Mouse (Mus musculus): Measurements from ENCODE around the gene Cep55.

Cep55 gene

GRCm38 (mm10) chr19:38082931-38083525, 28.2 kb downstream of the Cep55 start:
- in situ Hi-C loops (cut with MboI; ENCODE audit: low pct_unique_long_range_greater_than_20kb in 1 of 2, low sequenced_read_pairs in 2 of 2, unreplicated experiment in 1 of 2) = no loop called here

DNA sequence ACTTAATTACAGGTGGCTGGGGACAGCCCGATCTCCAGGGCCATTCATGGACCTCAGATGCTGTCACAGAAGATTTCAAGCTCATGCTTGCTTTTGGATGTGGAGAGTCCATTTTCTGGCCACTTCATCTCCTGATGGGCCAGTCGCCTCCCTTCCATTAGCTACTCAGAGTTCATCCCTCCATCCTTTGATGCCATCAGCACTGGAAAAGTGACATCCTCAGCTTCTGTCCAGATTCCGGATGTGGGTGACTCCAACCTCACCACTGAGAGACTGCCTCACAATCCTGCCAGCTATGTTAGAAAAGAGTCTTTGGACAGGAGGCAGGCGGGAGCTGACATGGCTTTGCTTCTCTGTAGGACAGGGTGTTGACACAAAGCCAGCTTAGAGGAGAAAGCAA, 31.0 kb downstream of the Cep55 start:
- in situ Hi-C loops (cut with MboI; ENCODE audit: low pct_unique_long_range_greater_than_20kb in 1 of 2, low sequenced_read_pairs in 2 of 2, unreplicated experiment in 1 of 2) = no loop called here

DNA sequence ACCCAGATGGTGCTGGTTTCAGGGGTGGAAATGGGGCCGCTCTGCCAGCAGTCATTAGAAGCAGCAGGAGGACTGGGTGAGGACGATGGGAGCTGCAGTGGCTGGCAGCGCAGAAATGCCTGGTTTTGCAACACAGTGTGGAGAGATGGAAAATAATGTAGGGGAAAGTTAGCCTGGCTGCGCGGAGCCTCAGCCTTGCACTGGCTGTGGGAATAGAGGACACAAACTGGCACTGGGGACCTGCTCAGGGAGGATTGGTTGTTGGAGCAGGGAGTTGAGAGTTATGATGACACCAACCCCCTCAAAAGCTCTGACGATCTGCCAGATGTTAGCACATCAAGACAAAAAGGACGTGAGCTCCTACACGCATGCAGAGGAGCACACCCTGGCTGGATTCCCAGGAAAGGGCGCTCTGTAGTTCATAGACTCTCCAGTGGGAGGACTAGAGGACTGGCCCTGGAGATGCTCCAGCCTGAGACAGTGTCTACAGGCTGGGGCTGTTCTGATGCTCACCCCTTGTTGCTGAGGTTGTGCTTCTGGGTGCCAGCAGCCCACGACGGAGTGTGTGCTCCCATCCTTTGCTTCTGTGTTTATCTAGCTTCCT, 32.2 kb downstream of the Cep55 start:
- in situ Hi-C loops (cut with MboI; ENCODE audit: low pct_unique_long_range_greater_than_20kb in 1 of 2, low sequenced_read_pairs in 2 of 2, unreplicated experiment in 1 of 2) = no loop called here

DNA sequence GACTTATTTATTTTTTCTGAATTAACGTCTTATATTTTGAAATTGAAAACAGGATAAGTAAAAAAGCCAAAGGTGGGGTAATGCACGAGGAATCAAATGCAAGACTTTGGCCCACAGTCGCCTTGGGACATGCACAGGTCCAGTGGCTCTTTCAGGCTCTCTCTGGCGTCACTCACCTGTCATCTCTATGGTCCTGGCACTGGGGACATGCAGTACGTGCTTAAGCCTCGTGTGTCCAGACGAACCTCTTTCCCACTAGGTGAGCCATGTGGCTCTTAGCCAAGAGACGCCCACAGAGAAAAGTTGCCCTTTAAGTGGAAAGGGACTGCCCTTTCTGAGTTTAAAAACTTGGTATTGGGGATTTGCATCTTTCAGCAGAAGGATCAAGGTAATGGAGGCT, 34.5 kb downstream of the Cep55 start:
- in situ Hi-C loops (cut with MboI; ENCODE audit: low pct_unique_long_range_greater_than_20kb in 1 of 2, low sequenced_read_pairs in 2 of 2, unreplicated experiment in 1 of 2) = no loop called here

DNA sequence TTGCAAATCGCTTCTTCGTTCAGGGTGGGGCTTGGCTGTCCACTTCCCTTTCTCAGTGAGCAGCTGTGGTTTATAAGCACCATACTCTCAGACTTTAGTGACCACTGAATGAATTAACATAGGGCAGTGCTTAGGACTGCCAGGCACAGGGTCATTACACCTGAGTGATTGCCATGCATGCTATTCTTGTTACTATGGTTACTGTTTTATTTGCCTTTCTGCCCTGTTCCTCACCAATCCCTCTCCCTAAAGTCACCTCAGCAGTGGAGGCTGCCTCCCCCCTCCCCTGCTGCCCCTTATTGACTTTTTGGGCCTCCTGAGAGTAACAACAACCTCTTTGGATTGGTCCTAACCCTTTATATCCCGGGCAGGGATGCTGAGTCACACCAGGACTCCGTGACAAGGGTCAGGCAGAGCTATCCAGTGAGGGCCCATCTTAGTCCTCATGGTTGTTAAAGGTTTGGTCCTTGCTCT, 36.7 kb downstream of the Cep55 start:
- in situ Hi-C loops (cut with MboI; ENCODE audit: low pct_unique_long_range_greater_than_20kb in 1 of 2, low sequenced_read_pairs in 2 of 2, unreplicated experiment in 1 of 2) = no loop called here

DNA sequence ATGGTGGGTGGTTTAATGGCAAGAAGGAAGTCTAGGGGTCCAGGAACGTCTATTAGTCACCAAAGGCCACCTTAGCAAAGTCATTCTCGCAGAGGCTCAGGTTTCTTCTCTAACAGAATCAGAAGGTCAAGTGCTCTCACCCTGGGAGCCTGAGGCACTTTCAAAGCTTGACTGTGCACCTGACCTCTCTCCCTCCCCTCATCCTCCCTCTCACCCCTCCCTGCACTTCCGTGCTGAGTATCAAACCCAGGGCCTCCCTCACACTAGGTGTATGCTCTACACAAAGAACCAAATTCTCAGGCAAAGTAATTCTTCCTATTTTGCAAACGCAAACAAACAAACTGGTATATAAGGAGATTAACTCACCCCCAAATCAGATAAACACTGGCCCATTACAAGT, 41.4 kb downstream of the Cep55 start:
- in situ Hi-C loops (cut with MboI; ENCODE audit: low pct_unique_long_range_greater_than_20kb in 1 of 2, low sequenced_read_pairs in 2 of 2, unreplicated experiment in 1 of 2) = no loop called here

GRCm38 (mm10) chr19:38096858-38097758, 42.3 kb downstream of the Cep55 start, which contains the start of gene Ffar4:
TSS of gene Ffar4 (plus strand) at chr19:38097071.
- in situ Hi-C loops (cut with MboI; ENCODE audit: low pct_unique_long_range_greater_than_20kb in 1 of 2, low sequenced_read_pairs in 2 of 2, unreplicated experiment in 1 of 2) = no loop called here

DNA sequence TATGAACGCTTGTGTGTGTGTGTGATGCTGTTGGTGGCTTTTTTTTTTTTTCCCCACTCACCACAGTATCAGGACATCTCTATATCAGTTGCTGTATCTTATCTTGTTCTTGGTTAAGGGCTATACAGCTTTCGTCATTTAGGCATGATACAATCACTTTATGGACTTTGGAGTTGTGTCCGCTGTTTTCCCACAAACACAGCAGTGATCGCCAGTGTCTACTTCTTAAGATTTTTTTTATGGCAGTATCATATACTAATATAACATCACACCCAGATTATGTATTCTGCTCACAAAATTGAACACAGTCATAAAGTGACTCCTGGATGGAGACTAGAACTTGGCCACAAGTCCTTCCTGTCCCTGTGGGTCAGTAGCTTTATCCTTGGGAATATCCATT, 53.1 kb downstream of the Cep55 start:
- in situ Hi-C loops (cut with MboI; ENCODE audit: low pct_unique_long_range_greater_than_20kb in 1 of 2, low sequenced_read_pairs in 2 of 2, unreplicated experiment in 1 of 2) = no loop called here

DNA sequence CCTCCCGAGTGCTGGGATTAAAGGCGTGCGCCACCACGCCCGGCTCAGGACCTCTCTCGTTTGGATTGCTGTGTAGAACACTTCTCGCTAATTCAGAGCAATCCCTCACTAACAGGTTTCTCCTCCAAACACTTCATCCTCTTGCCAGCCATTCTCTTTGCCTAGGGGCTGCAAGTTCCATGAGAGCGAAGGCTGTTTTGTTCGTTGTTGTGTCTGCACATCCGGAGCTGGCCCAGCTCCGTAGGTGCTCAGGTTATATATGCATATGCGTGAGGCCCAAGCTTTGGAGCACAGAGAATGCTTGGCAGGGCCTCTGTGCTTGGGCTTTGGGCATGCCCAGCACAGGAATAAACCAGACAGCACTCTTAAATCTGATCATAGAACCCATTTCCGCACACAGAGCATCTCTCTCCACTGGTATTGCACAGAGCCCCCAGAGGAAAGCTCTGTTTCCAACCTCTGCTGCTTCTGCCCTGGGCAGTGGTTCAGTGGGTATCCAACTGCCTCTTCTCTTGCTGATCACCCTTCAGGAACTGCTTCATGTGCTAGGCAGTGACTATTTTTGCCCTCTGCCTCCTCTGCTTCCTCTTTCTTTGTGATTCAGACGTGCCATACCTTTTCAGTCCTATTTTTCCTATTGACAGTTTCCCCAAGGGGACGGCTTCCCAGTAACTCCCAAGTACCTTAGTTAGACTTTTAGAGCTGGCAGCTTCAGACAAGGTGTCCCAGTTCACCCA, 54.9 kb downstream of the Cep55 start:
- in situ Hi-C loops (cut with MboI; ENCODE audit: low pct_unique_long_range_greater_than_20kb in 1 of 2, low sequenced_read_pairs in 2 of 2, unreplicated experiment in 1 of 2) = no loop called here

DNA sequence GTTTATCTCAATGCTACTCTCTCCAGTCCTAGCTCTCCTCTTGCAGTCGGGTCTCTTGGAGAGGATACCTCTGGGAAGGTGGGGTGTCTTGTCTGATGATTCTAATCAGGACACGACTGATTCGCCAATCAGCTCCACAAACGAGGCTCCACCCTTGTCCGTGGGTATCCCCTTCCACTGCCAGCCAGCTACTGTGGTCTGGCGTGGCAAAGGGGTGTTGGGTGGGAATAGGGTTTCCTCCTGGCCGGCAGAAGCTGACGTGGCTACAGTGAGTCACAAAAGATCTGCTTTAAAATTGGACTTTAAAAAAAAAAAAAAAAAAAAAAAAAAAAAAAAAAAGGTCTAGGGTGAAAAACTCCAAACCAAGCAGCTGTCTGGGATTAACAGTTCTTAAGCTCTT, 56.2 kb downstream of the Cep55 start:
- in situ Hi-C loops (cut with MboI; ENCODE audit: low pct_unique_long_range_greater_than_20kb in 1 of 2, low sequenced_read_pairs in 2 of 2, unreplicated experiment in 1 of 2) = no loop called here

DNA sequence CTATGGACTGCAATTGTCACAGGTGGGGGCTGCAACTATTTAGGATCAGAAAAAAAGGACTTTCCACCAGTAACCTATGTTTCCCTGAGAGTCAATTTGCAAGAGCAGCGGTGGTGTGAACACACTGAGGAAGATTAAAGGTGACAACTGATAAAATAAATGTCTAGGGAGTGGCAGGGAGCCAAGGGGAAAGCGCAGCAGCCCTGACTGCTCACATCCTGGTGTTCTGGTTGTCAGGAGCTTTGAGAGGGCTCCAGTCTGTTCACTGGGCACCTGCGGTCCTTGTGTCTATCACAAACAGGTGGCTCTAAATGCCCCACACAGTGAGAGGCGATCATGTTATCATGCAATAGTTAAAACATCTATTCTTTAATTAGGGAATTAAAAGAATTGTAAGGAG, 57.8 kb downstream of the Cep55 start:
- in situ Hi-C loops (cut with MboI; ENCODE audit: low pct_unique_long_range_greater_than_20kb in 1 of 2, low sequenced_read_pairs in 2 of 2, unreplicated experiment in 1 of 2) = no loop called here

GRCm38 (mm10) chr19:38114834-38115491, 60.2 kb downstream of the Cep55 start:
- in situ Hi-C loops (cut with MboI; ENCODE audit: low pct_unique_long_range_greater_than_20kb in 1 of 2, low sequenced_read_pairs in 2 of 2, unreplicated experiment in 1 of 2) = no loop called here

DNA sequence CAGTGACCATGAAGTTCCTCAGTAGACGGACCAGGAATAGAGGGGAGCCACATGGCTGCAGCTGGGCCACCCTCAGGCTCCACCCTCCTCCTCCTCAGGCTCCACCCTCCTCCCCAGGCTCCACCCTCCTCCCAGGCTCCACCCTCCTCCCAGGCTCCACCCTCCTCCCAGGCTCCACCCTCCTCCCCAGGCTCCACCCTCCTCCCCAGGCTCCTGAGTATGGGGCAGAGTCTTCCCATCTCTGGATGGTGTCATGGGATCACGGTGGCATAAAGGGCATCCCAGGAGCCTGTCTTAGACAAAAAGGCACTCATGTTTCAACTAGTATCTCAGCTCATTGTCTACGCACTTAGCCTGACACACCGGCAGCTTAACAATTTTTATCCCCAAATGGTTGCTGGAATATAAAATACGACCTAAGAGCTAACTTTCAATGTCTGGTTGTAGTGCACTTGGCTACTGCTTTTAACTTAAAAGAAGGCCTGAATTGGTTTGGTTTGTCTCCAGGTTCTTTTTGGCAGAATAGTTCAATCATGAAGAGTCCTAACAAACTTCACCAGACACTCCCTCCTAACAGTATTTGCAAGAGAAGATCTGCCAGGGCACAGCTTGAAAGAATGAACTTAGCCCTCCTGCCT, 65.4 kb downstream of the Cep55 start:
- in situ Hi-C loops (cut with MboI; ENCODE audit: low pct_unique_long_range_greater_than_20kb in 1 of 2, low sequenced_read_pairs in 2 of 2, unreplicated experiment in 1 of 2) = no loop called here

DNA sequence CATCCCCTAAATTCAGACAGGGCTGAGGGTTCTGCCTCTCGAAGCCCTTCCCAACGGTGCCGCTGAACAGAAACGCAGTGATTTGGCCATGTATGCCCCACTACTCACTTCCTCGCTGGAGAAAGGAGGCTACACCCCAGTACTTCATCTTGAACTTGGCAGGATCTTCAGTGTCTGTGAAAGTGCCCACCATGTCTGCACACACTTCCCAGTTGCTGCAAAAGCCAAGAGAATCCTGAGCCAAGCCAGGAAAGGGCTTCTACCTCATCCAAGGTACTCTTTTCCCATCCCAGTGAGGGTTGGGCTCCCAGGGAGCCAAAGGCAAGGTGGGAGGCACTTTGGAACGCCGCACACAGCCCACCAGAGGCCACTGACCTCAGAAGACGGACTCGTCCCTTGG, 69.1 kb downstream of the Cep55 start:
- in situ Hi-C loops (cut with MboI; ENCODE audit: low pct_unique_long_range_greater_than_20kb in 1 of 2, low sequenced_read_pairs in 2 of 2, unreplicated experiment in 1 of 2) = no loop called here
